Mouse (Mus musculus) cerebral cortex, adult 2 months (tissue): ENCODE measurements around the gene Irgq.

Source experiments
- WGBS: fragments of 180-500 bp; shearing (Covaris S2); methylation state at CpG from one replicate; pipeline ENCODE4 v1.1.7; 2018; 5-methylcytosine and 5-hydroxymethylcytosine counted together

Gene Irgq

GRCm38 (mm10) chr7:24530062-24530931, at the start of gene Irgq:
TSS of gene Irgq (plus strand) at chr7:24530689.
- WGBS = under 1% methylated on average over 44 of the region's 44 CpGs

GRCm38 (mm10) chr7:24480986-24481473, 49.5 kb upstream of the Irgq start:
- WGBS = 12% methylated on average over 14 of the region's 14 CpGs

GRCm38 (mm10) chr7:24481474-24482207, 48.8 kb upstream of the Irgq start, which contains the start of gene Cadm4:
TSS of gene Cadm4 (plus strand) at chr7:24482023.
- 1% methylated on average over 83 of the region's 83 CpGs for WGBS

- WGBS = 2% methylated on average over 31 of the region's 38 CpGs
These were observed 48.1 kb upstream of the Irgq start for GRCm38 (mm10) chr7:24482208-24483020.

- 34% methylated on average over 6 of the region's 6 CpGs for WGBS
These were observed 47.2 kb upstream of the Irgq start for GRCm38 (mm10) chr7:24483291-24483690.

GRCm38 (mm10) chr7:24485481-24485880, 45.0 kb upstream of the Irgq start:
- WGBS = 40% methylated on average over 9 of the region's 9 CpGs

- 29% methylated on average over 9 of the region's 9 CpGs for WGBS
These were observed 43.8 kb upstream of the Irgq start for GRCm38 (mm10) chr7:24486654-24487130.

- 22% methylated on average over 3 of the region's 3 CpGs for WGBS
These were observed 43.1 kb upstream of the Irgq start for GRCm38 (mm10) chr7:24487403-24487802.

- WGBS = 73% methylated on average over 8 of the region's 8 CpGs
These were observed 42.2 kb upstream of the Irgq start for GRCm38 (mm10) chr7:24488303-24488702.

GRCm38 (mm10) chr7:24499856-24500577, 30.5 kb upstream of the Irgq start:
- 46% methylated on average over 43 of the region's 43 CpGs for WGBS

- 47% methylated on average over 7 of the region's 7 CpGs for WGBS
These were observed 29.6 kb upstream of the Irgq start for GRCm38 (mm10) chr7:24500929-24501328.

- 54% methylated on average over 21 of the region's 21 CpGs for WGBS
These were observed 29.0 kb upstream of the Irgq start for GRCm38 (mm10) chr7:24501492-24501891.

GRCm38 (mm10) chr7:24504004-24504403, 26.5 kb upstream of the Irgq start:
- 25% methylated on average over 10 of the region's 10 CpGs for WGBS

- WGBS = 40% methylated on average over 4 of the region's 4 CpGs
These were observed 25.6 kb upstream of the Irgq start for GRCm38 (mm10) chr7:24504868-24505267.

GRCm38 (mm10) chr7:24505447-24506064, 24.9 kb upstream of the Irgq start:
- 15% methylated on average over 15 of the region's 15 CpGs for WGBS

GRCm38 (mm10) chr7:24506065-24506459, 24.4 kb upstream of the Irgq start:
- WGBS = 8% methylated on average over 3 of the region's 3 CpGs

- WGBS = 2% methylated on average over 12 of the region's 12 CpGs
These were observed 24.0 kb upstream of the Irgq start for GRCm38 (mm10) chr7:24506476-24506837.

GRCm38 (mm10) chr7:24506838-24507725, 23.4 kb upstream of the Irgq start, which contains the start of gene Zfp428:
TSS of gene Zfp428 (plus strand) at chr7:24507006.
- WGBS = under 1% methylated on average over 84 of the region's 84 CpGs

GRCm38 (mm10) chr7:24507726-24508114, 22.8 kb upstream of the Irgq start:
- WGBS = 1% methylated on average over 20 of the region's 20 CpGs
